Mouse (Mus musculus) CD8-positive naive resting alpha-beta T cell, adult 57 days (primary cell): ENCODE data around the gene Sec1. TPM values are rescaled to one million over a fixed set of nuclear protein-coding genes. Genes with fewer than 3 reads are reported as not detected.

ENCODE experiments used
- total RNA-seq: library from RNA; stranded (reverse); gene quantifications from one replicate; pipeline ENCODE4 v1.2.4, GENCODE M21; 2023

The Sec1 gene
- total RNA-seq = not detected

GRCm38 (mm10) chr7:45693921-45694591 is at the start of gene Sec1:
Gene Sec1, minus strand, starts transcription at chr7:45694402.

GRCm38 (mm10) chr7:45725713-45726112 is 31.5 kb upstream of the Sec1 start, which contains the start of gene Spaca4:
Gene Spaca4, minus strand, starts transcription at chr7:45725813.

GRCm38 (mm10) chr7:45720413-45721233 is 26.4 kb upstream of the Sec1 start, which contains the start of gene Fam83e:
Gene Fam83e, plus strand, starts transcription at chr7:45721212.

GRCm38 (mm10) chr7:45717918-45718297 is 23.7 kb upstream of the Sec1 start, which contains the start of gene Sphk2:
Gene Sphk2, minus strand, starts transcription at chr7:45718002.

DNA sequence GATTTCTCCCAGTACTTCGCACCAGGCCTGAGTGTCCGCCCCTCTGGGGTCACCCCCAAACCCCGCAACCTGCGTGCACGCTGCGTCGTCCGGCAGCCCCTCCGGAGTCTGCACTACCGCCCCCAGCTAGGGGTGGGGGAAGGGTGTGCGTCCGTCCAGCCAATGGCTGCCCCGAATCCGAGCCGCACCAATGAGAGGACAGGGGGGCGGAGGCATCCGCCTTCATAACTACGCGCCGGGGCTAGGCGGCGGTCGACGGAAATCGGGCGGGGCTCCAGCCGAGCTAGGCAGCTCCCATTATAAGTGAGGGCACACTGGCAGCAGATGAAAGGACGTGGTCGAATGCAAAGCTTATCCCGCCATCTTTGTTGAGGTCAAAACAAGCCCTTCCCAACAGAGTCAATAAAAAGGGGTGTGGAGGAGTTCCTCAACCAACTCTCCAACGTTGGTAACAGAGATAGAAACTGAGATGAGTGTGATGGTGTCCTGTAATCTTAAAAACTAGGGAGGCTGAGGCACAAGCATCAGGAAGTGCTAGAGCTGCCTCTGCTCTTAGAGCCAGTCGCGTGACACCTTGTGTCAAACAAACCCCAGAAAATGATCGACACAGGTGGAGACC is 21.0 kb upstream of the Sec1 start, which contains the start of gene Rpl18:
Gene Rpl18 (plus strand): TSS at position 368 of the 619 bp plus-strand sequence.

GRCm38 (mm10) chr7:45704730-45705442 is 10.7 kb upstream of the Sec1 start, which contains the start of gene Dbp:
Gene Dbp, plus strand, starts transcription at chr7:45705088.

DNA sequence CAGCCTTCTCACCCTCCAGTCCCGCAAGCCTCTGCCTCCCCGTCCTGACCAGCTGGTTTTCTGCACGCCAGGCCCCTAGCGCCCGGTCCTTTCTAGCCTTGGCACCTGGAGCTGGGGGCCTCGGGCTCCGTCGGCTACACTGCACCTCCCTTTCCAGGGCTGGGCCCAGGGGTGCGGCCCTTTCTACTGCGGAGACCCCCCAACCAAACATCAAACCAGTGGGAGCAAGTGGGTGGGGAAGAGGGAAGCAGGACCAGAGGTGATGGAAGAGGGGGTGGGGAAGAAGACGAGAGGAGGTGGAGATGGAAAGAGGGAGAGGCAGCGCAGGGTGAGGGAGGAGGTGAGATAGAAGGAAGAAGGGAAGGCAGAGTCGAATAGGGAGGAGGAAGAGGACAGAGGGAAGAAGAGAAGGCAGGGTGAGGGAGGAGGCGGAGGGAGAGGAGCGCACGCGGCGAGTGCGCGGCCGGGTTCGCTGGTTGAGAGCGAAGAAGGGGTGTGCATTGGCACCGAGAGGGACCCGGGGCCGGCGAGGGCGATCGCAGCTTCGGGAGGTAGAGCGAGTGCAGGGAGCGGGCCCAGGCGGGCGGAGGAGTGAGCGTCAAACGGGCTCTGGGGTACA is 5.4 kb upstream of the Sec1 start, which contains the start of gene Car11:
Gene Car11 (plus strand): TSS at position 321 of the 619 bp plus-strand sequence.

DNA sequence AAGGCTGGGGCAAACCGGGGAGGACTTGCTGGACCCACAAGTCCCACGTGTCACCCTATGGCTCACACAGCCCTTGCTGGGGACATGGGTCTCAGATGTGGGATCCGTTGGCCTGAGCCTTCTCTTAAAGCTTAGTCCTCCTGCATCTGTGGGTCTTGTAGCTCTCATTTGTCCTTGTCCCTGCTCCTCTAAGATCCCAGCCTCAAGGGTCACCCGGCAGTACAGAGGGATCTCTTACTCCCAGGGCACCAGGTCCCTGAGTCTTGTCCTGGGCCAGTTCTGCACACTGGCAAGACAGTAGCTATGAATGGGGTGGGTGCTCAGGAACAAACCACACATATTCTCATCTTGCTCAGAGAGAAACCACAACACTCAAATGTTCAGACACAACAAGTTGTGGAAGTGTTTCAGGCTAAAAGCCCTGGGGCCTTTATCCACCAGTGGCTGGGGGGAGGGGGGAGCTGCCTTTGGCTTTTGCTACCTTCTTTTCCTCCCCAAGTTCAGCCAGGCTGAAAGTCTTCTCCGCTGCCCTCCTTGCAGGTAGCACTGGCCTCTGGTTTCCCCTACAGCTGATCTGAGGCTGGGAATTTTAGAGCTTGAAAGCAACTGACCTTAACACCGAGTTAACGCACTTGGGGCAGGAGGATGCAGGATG is 10.7 kb downstream of the Sec1 start, which contains the start of gene Ntn5:
Gene Ntn5 (plus strand): TSS at position 627 of the 655 bp plus-strand sequence.

GRCm38 (mm10) chr7:45666161-45666560 is 28.0 kb downstream of the Sec1 start, which contains the start of gene Fut2:
Gene Fut2, minus strand, starts transcription at chr7:45666394.

DNA sequence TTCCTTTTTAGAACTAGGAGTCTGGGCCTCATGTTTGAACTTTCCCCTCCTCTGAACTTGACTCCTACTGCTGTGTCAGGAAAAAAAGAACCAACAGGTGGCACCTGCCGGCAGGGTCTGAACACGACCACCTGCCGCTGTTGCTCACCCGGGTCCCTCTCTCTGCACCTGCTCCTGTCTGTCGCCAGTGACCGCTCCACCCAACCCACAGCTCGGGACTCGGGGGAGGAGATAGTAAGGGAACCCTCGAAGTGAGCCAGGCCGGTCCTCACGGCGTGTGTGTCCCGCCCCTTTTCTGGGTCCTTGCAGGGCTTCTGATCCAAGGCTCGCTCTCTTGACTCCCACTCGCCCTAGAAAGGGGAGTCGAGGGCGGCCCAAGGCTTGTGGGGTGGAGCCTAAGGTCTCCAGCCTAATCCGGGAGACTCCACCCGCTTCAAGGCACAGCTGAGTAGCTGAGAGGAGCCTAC is 54.6 kb downstream of the Sec1 start, which contains the start of gene Mamstr:
Gene Mamstr (plus strand): TSS at position 417 of the 467 bp plus-strand sequence.

Other genes starting within 250 kb of the Sec1 start
- 405 TPM for gene Ftl1, start 234.5 kb downstream of the Sec1 start, total RNA-seq
- gene Bax, start 227.5 kb downstream of the Sec1 start, total RNA-seq = 82.1 TPM
- gene Tulp2, start 212.5 kb downstream of the Sec1 start, total RNA-seq = not detected
- not detected for gene Gm45808, start 207.6 kb downstream of the Sec1 start, total RNA-seq
- 1.1 TPM for gene Dhdh, start 205.6 kb downstream of the Sec1 start, total RNA-seq
- 78.1 TPM for gene Nucb1, start 184.0 kb downstream of the Sec1 start, total RNA-seq
- 996 TPM for gene Ppp1r15a, start 168.1 kb downstream of the Sec1 start, total RNA-seq
- gene Plekha4, start 168.1 kb downstream of the Sec1 start, total RNA-seq = 0.77 TPM
- gene Hsd17b14, start 139.5 kb downstream of the Sec1 start, total RNA-seq = not detected
- 29.1 TPM for gene Bcat2, start 124.2 kb downstream of the Sec1 start, total RNA-seq
- gene Fgf21, start 78.9 kb downstream of the Sec1 start, total RNA-seq = not detected
- 0.18 TPM for gene Fut1, start 77.1 kb downstream of the Sec1 start, total RNA-seq
- gene Izumo1, start 72.6 kb downstream of the Sec1 start, total RNA-seq = 0.28 TPM
- 0.52 TPM for gene Rasip1, start 66.9 kb downstream of the Sec1 start, total RNA-seq
- not detected for gene Mamstr, start 54.4 kb downstream of the Sec1 start, total RNA-seq
- gene Fut2, start 28.0 kb downstream of the Sec1 start, total RNA-seq = not detected
- not detected for gene Ntn5, start 10.4 kb downstream of the Sec1 start, total RNA-seq
- gene Car11, start 5.4 kb upstream of the Sec1 start, total RNA-seq = 5.0 TPM
- 34.2 TPM for gene Dbp, start 10.7 kb upstream of the Sec1 start, total RNA-seq
- gene Rpl18, start 21.1 kb upstream of the Sec1 start, total RNA-seq = 3,071 TPM
- gene Sphk2, start 23.6 kb upstream of the Sec1 start, total RNA-seq = 30.4 TPM
- gene Fam83e, start 26.8 kb upstream of the Sec1 start, total RNA-seq = 3.1 TPM
- not detected for gene Spaca4, start 31.4 kb upstream of the Sec1 start, total RNA-seq
- gene Lmtk3, start 89.3 kb upstream of the Sec1 start, total RNA-seq = 1.1 TPM
- gene Sult2b1, start 90.3 kb upstream of the Sec1 start, total RNA-seq = 3.8 TPM
- 119 TPM for gene Cyth2, start 120.2 kb upstream of the Sec1 start, total RNA-seq
- 3.9 TPM for gene Kcnj14, start 130.4 kb upstream of the Sec1 start, total RNA-seq
- 37.0 TPM for gene Grwd1, start 136.5 kb upstream of the Sec1 start, total RNA-seq
- gene Kdelr1, start 178.4 kb upstream of the Sec1 start, total RNA-seq = 60.4 TPM
- 0.43 TPM for gene Grin2d, start 184.0 kb upstream of the Sec1 start, total RNA-seq
- not detected for gene Syngr4, start 202.3 kb upstream of the Sec1 start, total RNA-seq
- 8.9 TPM for gene Tmem143, start 202.5 kb upstream of the Sec1 start, total RNA-seq
- gene Emp3, start 227.0 kb upstream of the Sec1 start, total RNA-seq = 353 TPM
- 1.7 TPM for gene Ccdc114, start 229.7 kb upstream of the Sec1 start, total RNA-seq